Mouse (Mus musculus): ENCODE measurements around the gene Tssk6.

The Tssk6 gene

GRCm38 (mm10) chr8:69902163-69903062, at the start of gene Tssk6, which contains the start of the genes Ndufa13 and Yjefn3:
TSS of gene Tssk6 (plus strand) at chr8:69902184.
TSS of gene Ndufa13 (minus strand) at chr8:69902558.
TSS of gene Yjefn3 (minus strand) at chr8:69902712.
- DNase-seq: peak; percentile 58 to 69

DNA sequence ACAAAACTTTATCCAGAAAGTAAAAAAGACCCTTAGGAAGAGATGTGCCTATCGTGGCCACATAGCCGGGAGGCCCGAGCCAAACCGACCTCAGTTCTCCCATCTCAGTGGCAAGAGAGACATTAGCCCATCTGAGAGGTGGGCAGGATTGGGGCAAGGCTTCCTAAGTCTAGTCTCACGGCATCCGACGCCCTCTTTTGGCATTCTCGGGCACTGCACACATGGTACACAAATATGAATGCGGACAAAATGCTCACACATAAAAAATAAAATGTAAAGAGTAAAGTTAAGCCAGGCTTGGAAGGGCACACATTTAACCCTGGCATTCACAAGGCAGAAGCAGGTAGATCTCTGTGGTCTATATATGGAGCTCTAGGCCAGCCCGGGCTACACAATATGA, 48.1 kb upstream of the Tssk6 start:
- no peak for DNase-seq

DNA sequence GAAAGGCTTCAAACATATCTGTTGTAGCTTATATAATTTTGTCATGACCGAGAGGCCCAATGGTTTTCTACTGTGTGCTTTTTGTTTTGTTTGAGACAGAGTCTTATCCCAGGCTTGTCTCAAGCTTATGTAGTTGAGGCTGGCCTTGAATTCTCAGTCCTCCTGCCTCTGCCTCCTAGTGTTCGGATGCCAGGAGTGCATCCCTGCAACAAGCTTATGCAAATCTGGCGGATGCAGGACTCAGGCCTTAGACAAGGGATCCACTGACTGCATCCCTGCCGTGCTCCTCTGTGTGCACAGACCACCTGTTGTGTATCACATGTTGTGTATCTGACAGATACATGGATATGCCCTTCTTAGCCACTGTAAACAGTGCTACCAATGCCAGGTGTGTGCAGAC, 41.2 kb upstream of the Tssk6 start:
- no peak for DNase-seq

DNA sequence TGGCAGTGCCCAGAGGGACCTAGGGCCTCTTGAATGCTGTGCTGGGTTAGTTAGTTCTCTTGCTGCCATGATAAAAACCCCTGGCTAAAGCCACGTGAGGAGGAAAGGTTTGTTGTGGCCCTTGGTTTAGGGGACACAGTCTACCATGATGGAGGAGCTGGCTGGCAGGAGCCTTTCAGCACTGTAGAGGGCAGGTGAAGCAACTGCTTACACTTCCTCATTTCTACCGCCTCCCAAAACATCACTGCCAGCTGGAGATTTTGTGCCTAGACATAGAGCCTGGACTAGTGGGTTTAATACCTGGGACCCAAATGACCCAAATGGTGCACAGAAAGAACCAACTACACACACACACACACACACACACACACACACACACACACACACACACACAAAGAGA, 40.7 kb upstream of the Tssk6 start:
- DNase-seq: no peak

DNA sequence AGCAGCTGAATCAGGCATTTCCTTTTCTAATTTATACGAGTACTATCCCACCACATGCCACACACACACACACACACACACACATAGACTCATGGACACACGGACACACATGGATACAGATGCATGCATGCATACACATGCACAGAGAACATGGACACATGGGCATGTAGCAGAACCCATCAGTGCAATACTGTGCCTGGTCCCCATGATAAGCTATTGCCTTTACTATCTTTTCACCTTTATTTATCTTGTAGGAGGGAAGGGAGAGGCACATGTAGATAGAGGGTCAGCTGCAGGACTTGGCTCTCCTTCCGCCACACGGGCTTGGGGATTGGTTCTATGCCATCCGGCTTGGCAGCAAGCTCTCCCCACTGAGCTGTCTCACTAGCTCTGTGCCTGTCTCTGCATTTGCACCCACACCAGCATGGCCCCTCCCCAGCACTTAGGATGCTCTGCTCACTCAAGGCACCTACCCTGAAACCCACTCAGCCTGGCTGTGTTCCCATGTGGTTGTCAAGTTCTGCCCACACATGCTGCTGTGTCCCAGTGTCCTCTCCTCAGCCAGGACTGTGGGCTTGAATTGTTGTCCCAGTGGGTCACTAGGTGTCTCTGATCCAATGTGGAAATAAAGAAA, 38.5 kb upstream of the Tssk6 start:
- DNase-seq: no peak

DNA sequence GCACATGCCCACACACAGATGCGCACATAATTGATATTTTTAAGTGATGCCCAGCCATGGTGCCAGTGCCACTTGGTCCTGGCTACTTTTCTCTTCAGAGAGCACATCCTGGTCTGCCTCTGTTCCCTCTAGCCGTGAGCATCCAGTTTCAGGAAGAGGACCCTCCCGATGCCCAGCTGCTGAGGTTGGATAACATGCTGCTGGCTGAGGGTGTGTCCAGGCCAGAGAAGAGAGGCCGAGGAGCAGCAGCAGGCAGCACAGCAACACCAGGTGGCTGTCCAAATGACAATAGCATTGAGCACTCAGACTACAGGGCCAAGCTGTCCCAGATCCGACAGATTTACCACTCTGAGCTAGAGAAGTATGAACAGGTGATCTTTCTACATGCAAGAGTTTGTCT, 37.8 kb upstream of the Tssk6 start:
- no peak for DNase-seq

- no peak for DNase-seq
Observed at GRCm38 (mm10) chr8:69867696-69868326, 34.2 kb upstream of the Tssk6 start.

- no peak for DNase-seq
Observed at GRCm38 (mm10) chr8:69870003-69870765, 31.8 kb upstream of the Tssk6 start.

GRCm38 (mm10) chr8:69870907-69871306, 31.1 kb upstream of the Tssk6 start:
- no peak for DNase-seq

DNA sequence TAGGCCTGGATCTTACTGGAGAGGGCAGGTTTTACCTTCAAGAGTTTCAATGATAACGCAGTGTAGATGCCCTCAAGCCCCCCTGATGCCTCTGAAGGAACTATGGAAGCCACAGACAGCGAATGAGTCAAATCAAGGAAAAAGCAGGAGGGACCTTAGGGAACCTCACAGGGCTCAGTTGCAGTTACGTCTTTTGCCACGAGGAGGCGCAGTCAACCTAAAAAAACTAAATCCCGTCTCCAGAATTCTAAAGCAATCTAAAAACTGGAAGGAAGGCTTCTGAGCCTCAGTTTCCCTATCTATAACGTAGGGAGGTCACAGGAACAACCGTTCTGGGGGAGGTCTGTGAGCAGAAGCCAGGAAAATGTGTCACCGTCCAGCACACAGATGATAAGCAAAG, 27.8 kb upstream of the Tssk6 start:
- DNase-seq: peak; percentile 29 to 49

GRCm38 (mm10) chr8:69874654-69875053, 27.3 kb upstream of the Tssk6 start:
- no peak for DNase-seq

GRCm38 (mm10) chr8:69876097-69876496, 25.9 kb upstream of the Tssk6 start:
- DNase-seq: no peak

DNA sequence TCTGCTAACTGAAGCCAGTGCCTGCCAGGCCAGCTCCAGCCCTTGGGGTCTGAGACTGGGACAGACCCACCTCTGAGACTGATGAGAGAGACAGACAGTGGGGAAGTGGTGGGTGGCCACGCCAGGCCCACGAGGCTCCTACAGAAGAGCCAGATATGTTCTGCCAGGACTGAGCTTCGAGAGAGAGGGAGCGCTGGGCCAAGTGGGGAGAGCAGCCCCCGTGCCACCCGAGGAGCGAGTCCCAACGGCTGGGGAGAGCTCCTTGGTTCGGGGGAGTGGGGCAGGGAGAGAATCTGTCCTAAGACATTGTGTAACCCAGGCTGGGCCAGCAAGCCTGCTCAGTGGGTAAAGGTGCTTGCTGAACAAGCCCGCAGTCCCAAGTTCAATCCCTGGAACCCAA, 25.0 kb upstream of the Tssk6 start:
- DNase-seq: no peak

DNA sequence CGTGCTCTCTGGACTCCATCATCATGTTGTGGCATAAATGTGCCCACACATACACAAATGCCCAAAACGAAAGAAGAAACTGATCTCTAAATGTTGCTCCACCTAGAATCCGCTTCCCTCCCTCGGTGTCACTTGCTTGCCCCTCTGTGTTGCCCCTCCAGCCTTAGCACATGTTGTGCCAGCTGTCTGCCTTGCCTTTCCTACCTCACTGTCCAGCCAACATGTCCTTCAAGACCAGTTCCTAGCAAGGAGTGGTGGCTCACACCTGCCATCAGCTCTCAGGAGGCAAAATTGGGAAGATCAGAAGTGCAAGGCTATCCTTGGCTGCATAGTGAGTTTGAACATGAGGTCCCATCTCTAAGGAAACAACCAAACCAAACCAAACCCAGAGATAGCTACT, 24.6 kb upstream of the Tssk6 start:
- DNase-seq: no peak

DNA sequence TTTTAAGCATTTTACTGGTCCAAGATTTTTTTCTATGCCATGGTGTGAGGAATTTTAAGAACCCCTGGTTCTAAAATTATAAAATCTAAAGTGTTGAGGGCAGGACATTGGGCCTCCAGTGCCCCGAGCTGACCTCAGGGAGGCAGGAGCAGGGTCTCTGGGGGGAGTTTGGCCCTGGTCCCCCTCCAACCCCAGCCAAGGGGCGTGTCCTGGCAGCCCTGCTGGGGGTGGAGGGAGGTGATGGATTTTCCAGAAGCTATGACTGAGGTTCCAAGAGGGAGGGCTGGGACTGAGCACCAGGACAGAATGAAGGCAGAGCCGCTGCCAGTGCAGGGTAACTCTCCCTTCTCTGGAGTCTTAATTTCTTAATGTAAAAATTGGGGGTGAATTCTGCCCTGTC, 24.0 kb upstream of the Tssk6 start:
- no peak for DNase-seq

GRCm38 (mm10) chr8:69879678-69880077, 22.3 kb upstream of the Tssk6 start:
- DNase-seq: no peak

DNA sequence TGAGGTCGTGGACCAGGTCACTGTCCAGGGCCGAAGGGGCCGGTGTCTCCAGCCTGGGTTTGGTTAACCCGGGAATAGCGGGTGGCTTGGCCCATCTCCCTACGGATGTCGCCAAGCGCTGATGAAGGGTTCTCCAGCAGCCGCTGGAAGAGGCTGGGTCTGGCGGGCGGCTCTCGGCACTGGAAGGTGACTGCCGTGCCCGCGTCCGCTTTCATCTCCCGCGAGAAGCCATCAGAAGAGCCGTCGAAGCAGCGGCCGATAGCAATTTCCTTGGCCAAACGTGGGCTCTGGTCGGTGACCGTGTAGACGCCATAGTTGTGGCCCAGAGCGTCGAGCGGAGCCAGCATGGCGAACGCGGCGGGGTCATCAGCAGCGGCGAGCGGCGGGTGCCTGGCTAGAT, 21.1 kb upstream of the Tssk6 start:
- no peak for DNase-seq

DNA sequence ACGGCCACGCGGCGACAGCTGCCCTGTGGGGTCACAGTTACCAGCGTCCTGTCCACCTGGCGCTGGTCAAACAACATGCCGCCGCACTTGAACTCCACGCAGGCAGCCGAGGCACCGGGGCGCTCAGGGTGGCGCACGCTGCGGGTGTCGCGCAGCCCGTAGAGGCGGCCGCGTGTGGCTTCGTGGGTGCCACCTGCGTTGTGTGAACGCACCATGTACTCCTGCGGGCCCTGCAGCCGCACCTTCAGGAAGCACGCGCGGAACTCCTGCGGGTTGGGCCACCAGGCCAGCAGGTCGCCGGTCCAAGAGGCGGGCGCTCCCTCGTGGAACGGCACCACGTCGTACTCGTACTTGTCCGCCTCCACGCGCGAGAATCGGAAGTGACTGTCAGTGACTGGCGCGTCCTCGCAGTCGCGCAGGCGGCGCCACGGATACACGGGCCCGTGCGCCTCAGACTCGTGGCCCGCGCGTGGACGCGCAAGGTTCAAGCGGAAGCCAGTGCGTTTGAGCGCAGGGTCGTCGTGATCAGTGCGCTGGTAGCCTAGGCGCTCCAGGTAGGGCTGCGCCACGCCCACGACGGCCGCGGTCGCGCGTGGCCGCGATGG, 20.6 kb upstream of the Tssk6 start:
- DNase-seq: no peak

GRCm38 (mm10) chr8:69882021-69882756, 19.8 kb upstream of the Tssk6 start:
- DNase-seq: peak; percentile 26 to 48

DNA sequence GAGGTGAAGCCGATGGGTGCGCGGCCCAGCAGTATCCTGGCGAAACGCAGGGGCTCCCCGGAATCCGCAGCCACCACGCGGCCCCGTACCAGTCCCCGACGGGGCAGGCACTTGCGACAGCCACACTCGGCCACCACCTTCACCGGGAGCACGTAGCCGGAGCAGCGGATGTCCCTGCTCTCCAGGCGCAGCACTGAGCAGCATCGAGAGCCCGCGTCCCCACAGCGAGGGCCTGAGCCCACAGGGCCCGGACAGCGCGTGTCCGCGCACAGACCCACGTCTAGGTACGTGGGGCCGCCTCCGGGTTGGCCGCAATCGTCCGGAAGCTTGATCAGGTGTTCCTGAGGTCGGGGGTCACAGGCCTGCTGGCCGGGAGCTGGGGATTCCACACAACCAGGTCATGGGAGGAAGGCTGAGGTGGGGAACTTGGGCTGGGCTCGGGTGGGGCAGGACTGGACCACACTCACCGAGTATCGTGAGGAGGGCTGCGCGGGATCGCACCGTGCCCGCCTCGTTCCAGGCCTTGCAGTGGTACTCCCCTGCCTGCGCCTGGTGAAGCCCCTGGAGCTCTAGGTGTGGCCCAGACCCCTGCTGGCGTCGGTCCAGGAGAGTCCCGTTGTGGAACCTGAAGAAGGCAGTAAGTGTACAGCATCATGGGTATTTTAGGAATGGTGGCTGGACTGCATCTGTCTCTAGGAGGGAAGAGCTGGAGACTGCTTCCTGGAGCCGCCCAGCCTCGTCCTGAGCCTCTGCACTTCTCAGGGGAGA, 19.0 kb upstream of the Tssk6 start:
- no peak for DNase-seq

- no peak for DNase-seq
Observed at GRCm38 (mm10) chr8:69884141-69884540, 17.8 kb upstream of the Tssk6 start.

Data from thymus, postnatal 36 days (tissue).